Mouse (Mus musculus): Measurements from ENCODE around the gene Foxb2. TPM values are rescaled to one million over a fixed set of nuclear protein-coding genes. Genes with fewer than 3 reads are reported as not detected.

Foxb2 gene
- total and polyA plus RNA-seq, 3 experiments: not detected

DNA sequence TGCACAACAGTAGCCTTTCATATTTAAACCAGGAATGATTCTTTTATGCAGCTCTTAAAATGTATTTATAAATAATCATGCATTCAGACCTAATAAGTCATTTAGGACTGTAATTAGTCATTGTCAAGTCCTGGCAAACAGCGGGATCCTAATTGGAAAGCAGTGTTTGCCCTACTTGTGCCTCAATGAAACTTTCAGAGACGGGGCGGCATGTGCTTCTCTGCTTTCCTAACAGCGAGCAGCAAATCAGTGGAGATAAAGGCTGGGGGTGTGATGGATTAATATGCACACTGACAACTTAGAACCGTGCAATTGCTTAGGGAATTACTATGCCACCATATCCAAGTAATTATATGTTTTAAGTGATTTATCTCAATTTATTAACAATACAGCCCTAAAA is 48.4 kb downstream of the Foxb2 start:
- in situ Hi-C loops (cut with MboI; ENCODE audit: low pct_ligation_motif_present, low pct_unique_long_range_greater_than_20kb, low sequenced_read_pairs): no loop called here
- no peaks in the 10 kb centered on the region for H3K79me2 ChIP-seq (replicated peaks; ENCODE audit: control insufficient read depth, extremely low read depth, insufficient read depth, poor library complexity, severe bottlenecking)

More for the DNA sequence above, 48.4 kb downstream of the Foxb2 start:
- Histone ChIP-seq H3K9ac (ENCODE audit: insufficient read depth, low read depth) (no peak overlapping the region), H3K36me3 (replicated peaks in 1 of 2; ENCODE audit: control insufficient read depth in 1 of 2, insufficient read depth in 1 of 2, low read length in 1 of 2) (no peaks in the 10 kb centered on the region), H3K4me3 (replicated peaks in 1 of 3; ENCODE audit: low read depth in 2 of 3, low read length in 2 of 3, poor library complexity in 1 of 3) (no peak overlapping the region), H3K4me2 (ENCODE audit: insufficient read depth, low read depth, poor library complexity, severe bottlenecking) (no peak overlapping the region), H3K9me3 (replicated peaks; ENCODE audit: low read length) (no peaks in the 10 kb centered on the region), H3K27ac (ENCODE audit: insufficient read depth, low read depth) (no peak overlapping the region), H3K4me1 (ENCODE audit: control insufficient read depth in 1 of 2, insufficient read depth in 2 of 2) (peaks cover 0 to 11% of the 10 kb centered on the region in 2 experiments; a peak in 2 of 4 replicates), H3K27me3 (replicated peaks) (no peaks in the 10 kb centered on the region)
- no peak for DNase-seq (ENCODE audit: extremely low read depth)
- TF ChIP-seq MXI1 (IDR thresholded peaks at IDR 0.05; ENCODE audit: low read depth, low read length) (no peak), TCF12 (IDR thresholded peaks at IDR 0.05; ENCODE audit: low read depth, low read length) (no peak), ZNF384 (IDR thresholded peaks at IDR 0.05; ENCODE audit: low read depth, low read length) (no peak), TBP (conservative IDR thresholded peaks at IDR 0.05; ENCODE audit: low read depth, low read length) (no peak), IRF4 (IDR thresholded peaks at IDR 0.05; ENCODE audit: low read depth, low read length) (no peak), USF2 (conservative IDR thresholded peaks at IDR 0.05; ENCODE audit: low read depth, low read length) (no peak), NELFE (IDR thresholded peaks at IDR 0.05; ENCODE audit: low read depth, low read length) (no peak), MAZ (IDR thresholded peaks at IDR 0.05; ENCODE audit: low read depth, low read length) (no peak), GABPA (IDR thresholded peaks at IDR 0.05; ENCODE audit: insufficient replicate concordance, low read depth, low read length) (no peak), MEF2A (IDR thresholded peaks at IDR 0.05; ENCODE audit: borderline replicate concordance, low read depth, low read length) (no peak), SIN3A (IDR thresholded peaks at IDR 0.05; ENCODE audit: low read length) (no peak), POLR2A (IDR thresholded peaks at IDR 0.05; ENCODE audit: low read depth, low read length) (no peak), ZKSCAN1 (IDR thresholded peaks at IDR 0.05; ENCODE audit: borderline replicate concordance, low read depth, low read length) (no peak), SMC3 (IDR thresholded peaks at IDR 0.05; ENCODE audit: low read depth, low read length) (no peak), MAX (IDR thresholded peaks at IDR 0.05; ENCODE audit: low read length) (no peak), POLR2AphosphoS2 (IDR thresholded peaks at IDR 0.05; ENCODE audit: low read depth, low read length) (no peak), JUN (IDR thresholded peaks at IDR 0.05; ENCODE audit: insufficient read depth, low read depth, low read length) (no peak), RCOR1 (conservative IDR thresholded peaks at IDR 0.05; ENCODE audit: low read depth, low read length) (no peak)
- dilution Hi-C loops (cut with MboI; ENCODE audit: extremely low pct_ligation_motif_present, extremely low pct_unique_long_range_greater_than_20kb, low sequenced_read_pairs): no loop called here

Other genes with a start within 250 kb of the Foxb2 start
- 27.8 and 35.9 TPM in 2 replicates for gene Vps13a, start 92.9 kb downstream of the Foxb2 start, total RNA-seq (2012; rRNA removed)
- gene Vps13a, start 92.9 kb downstream of the Foxb2 start, total RNA-seq (2014; rRNA removed): 32.5 and 33.5 TPM in 2 replicates
- gene Vps13a, start 92.9 kb downstream of the Foxb2 start, polyA plus RNA-seq (2012; ENCODE audit: insufficient read length, low read depth): 31.9 and 36.7 TPM in 2 replicates
- 0.46 and 1.7 TPM in 2 replicates for gene Prune2, start 82.3 kb upstream of the Foxb2 start, total RNA-seq (2012; rRNA removed)
- 0.01 and 0.04 TPM in 2 replicates for gene Prune2, start 82.3 kb upstream of the Foxb2 start, total RNA-seq (2014; rRNA removed)
- 0.19 and 0.21 TPM in 2 replicates for gene Prune2, start 82.3 kb upstream of the Foxb2 start, polyA plus RNA-seq (2012; ENCODE audit: insufficient read length, low read depth)